Mouse (Mus musculus): ENCODE results near the gene Satb2.

- TF ChIP-seq FLI1 (IDR thresholded peaks at IDR 0.05; ENCODE audit: low read length) (no peak), GATA1 (IDR thresholded peaks at IDR 0.05; ENCODE audit: borderline replicate concordance, low read length) (no peak)
These were observed 1.7 kb downstream of the Satb2 start for GRCm38 (mm10) chr1:56976825-56977104.

All from megakaryocyte, embryonic 14.5 days (primary cell).